Comparison of ENCODE assay signal across 10 mouse cellular contexts in the genomic region with DNA sequence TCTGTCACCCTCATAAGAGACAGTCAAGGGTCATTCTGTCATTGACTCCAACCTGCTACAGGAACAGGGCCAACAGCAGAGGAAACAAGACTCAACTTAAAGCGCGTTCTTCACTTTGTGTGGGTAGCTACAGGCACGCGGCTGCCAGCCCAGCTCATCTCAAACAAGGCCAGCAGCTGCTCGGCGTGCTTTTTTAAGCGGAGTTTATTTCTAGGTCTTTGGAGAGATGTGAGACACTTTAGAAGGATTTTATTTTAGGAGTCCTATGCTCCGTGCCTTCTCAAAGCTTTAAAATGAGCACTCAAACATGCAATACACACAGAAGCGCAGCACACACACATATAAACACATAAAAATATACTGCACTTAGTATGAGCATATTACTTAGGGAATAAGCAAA.
A peak's percentile ranks its signal among the peaks of the same experiment; 100 is the strongest.
DNase-seq lines count a peak whose midpoint lies in the region; ATAC-seq lines count a peak whose summit lies in the region.
"Had no signal": no experiment of that assay in that cellular context is flagged by ENCODE, and none has a peak within 500 bp of the region (broad histone marks: within the 10 kb centered on the region; RNA-seq: fewer than 3 reads in every experiment).

No protein-coding gene starts in this region.

- H3K4me2 ChIP-seq in heart, embryonic 15.5 days = no peak overlapping the region
- no peak overlapping the region for H3K4me2 ChIP-seq in limb, embryonic 15.5 days

- H3K36me3 ChIP-seq in heart, embryonic 15.5 days = no peaks in the 10 kb centered on the region
- H3K36me3 ChIP-seq in limb, embryonic 15.5 days = peaks cover 2% of the 10 kb centered on the region; the same call in 1 of the 2 replicates

- DNase-seq in heart, adult 11 months = no peak
- DNase-seq in layer of hippocampus, adult 8-10 months (ENCODE audit: low spot score in 2 of 2) = peak; percentile 45 to 62
- peak; percentile 95 for DNase-seq in telencephalon, adult 2 months (ENCODE audit: low read depth, low spot score)
- no peak for DNase-seq in spleen, postnatal 36 days (ENCODE audit: low spot score in 2 of 2)
- no peak for DNase-seq in heart, postnatal 36 days
- DNase-seq: cerebellum, adult 9-11 months; liver had no signal

- H3K4me3 ChIP-seq in heart, embryonic 15.5 days = no peak overlapping the region
- no peak overlapping the region for H3K4me3 ChIP-seq in limb, embryonic 15.5 days

- no peaks in the 10 kb centered on the region for H3K9me3 ChIP-seq in heart, embryonic 15.5 days (replicated peaks)
- H3K9me3 ChIP-seq in limb, embryonic 15.5 days = no peaks in the 10 kb centered on the region

- WGBS in heart, embryonic 15.5 days = 66% methylated on average over 9 of the region's 9 CpGs
- WGBS in limb, embryonic 15.5 days = 75% methylated on average over 9 of the region's 9 CpGs

- H3K27me3 ChIP-seq in heart, embryonic 15.5 days = no peaks in the 10 kb centered on the region
- H3K27me3 ChIP-seq in limb, embryonic 15.5 days = no peaks in the 10 kb centered on the region

- H3K27ac ChIP-seq in heart, embryonic 15.5 days = 0 out of 2 replicates have a peak overlapping the region, but pooled peaks have one; percentile 2
- 0 out of 2 replicates have a peak overlapping the region, but pooled peaks have one; percentile 17 for H3K27ac ChIP-seq in limb, embryonic 15.5 days
- H3K27ac ChIP-seq: kidney, postnatal 0 days had no signal

- no peaks in the 10 kb centered on the region for H3K4me1 ChIP-seq in heart, embryonic 15.5 days (replicated peaks)
- 0 out of 2 replicates have a peak, but pooled peaks cover 7% of the 10 kb centered on the region for H3K4me1 ChIP-seq in limb, embryonic 15.5 days

- H3K9ac ChIP-seq in heart, embryonic 15.5 days = no peak overlapping the region
- no peak overlapping the region for H3K9ac ChIP-seq in limb, embryonic 15.5 days

- no peak for ATAC-seq in heart, embryonic 15.5 days (replicated peaks; ENCODE audit: insufficient number of reproducible peaks, insufficient read depth, low FRiP score, low read depth)
- no peak for ATAC-seq in limb, embryonic 15.5 days (ENCODE audit: insufficient number of reproducible peaks, low FRiP score, low TSS enrichment, low read depth)

- intact Hi-C loops in heart, postnatal 36 days (cut with DNase I) = no loop called here

Comparison
In these comparisons a context has a peak if more than half of its experiments do, and no peak if none do; other contexts are left out.
1. DNase-seq: peak in layer of hippocampus, adult 8-10 months (2 of 2) and telencephalon, adult 2 months (single experiment); none in heart, adult 11 months (single experiment), spleen, postnatal 36 days (0 of 2) and heart, postnatal 36 days (0 of 2).